Mouse (Mus musculus): Measurements from ENCODE around the gene Muc15. TPM values are rescaled to one million over a fixed set of nuclear protein-coding genes. Genes with fewer than 3 reads are reported as not detected.

The Muc15 gene
- polyA plus RNA-seq, 1 experiment = not detected

GRCm38 (mm10) chr2:110740493-110740892 lies 19.4 kb downstream of the Muc15 start:
- TF ChIP-seq POLR2AphosphoS2 (IDR thresholded peaks at IDR 0.05; ENCODE audit: insufficient read length, low read depth) (no peak), E2F4 (IDR thresholded peaks at IDR 0.05; ENCODE audit: insufficient read depth) (no peak), SRF (IDR thresholded peaks at IDR 0.05; ENCODE audit: control insufficient read depth, insufficient read length, low read depth) (no peak), POLR2A (IDR thresholded peaks at IDR 0.05; ENCODE audit: insufficient read length, low read depth) (no peak), MAX (IDR thresholded peaks at IDR 0.05; ENCODE audit: low read depth) (no peak), CEBPB (IDR thresholded peaks at IDR 0.05; ENCODE audit: insufficient read depth, poor library complexity, severe bottlenecking) (no peak), TCF3 (IDR thresholded peaks at IDR 0.05; ENCODE audit: insufficient read length, low read depth) (no peak), MYOD1 (IDR thresholded peaks at IDR 0.05; ENCODE audit: control insufficient read depth in 1 of 3, insufficient read length in 2 of 3, low read depth in 2 of 3) (no peak), TCF12 (IDR thresholded peaks at IDR 0.05; ENCODE audit: insufficient read depth, poor library complexity, severe bottlenecking) (no peak), USF1 (IDR thresholded peaks at IDR 0.05; ENCODE audit: low read depth) (no peak), REST (IDR thresholded peaks at IDR 0.05; ENCODE audit: insufficient read depth, insufficient read length) (no peak), MYOG (IDR thresholded peaks at IDR 0.05; ENCODE audit: control insufficient read depth in 1 of 3, insufficient read depth in 1 of 3, insufficient read length in 2 of 3, low read depth in 2 of 3) (no peak)
- no peak overlapping the region for H3ac ChIP-seq (ENCODE audit: control insufficient read depth, insufficient read length)
- H3K36me3 ChIP-seq (ENCODE audit: control insufficient read depth, insufficient read depth) = no peaks in the 10 kb centered on the region
- no peak overlapping the region for H3K4me2 ChIP-seq (ENCODE audit: low read depth)
- no peaks in the 10 kb centered on the region for H3K79me2 ChIP-seq (ENCODE audit: control insufficient read depth, insufficient read depth)
- no peak overlapping the region for H3K4me3 ChIP-seq
- no peaks in the 10 kb centered on the region for H3K27me3 ChIP-seq (ENCODE audit: control insufficient read depth, insufficient read depth, insufficient read length)

GRCm38 (mm10) chr2:110757556-110757955 lies 36.4 kb downstream of the Muc15 start:
- no peak for TF ChIP-seq TCF3 (IDR thresholded peaks at IDR 0.05; ENCODE audit: insufficient read length, low read depth)
- no peak for TF ChIP-seq MYOD1 (IDR thresholded peaks at IDR 0.05; ENCODE audit: control insufficient read depth in 1 of 3, insufficient read length in 2 of 3, low read depth in 2 of 3)
- no peak for TF ChIP-seq E2F4 (IDR thresholded peaks at IDR 0.05; ENCODE audit: insufficient read depth)
- no peak for TF ChIP-seq TCF12 (IDR thresholded peaks at IDR 0.05; ENCODE audit: insufficient read depth, poor library complexity, severe bottlenecking)
- no peak for TF ChIP-seq CEBPB (IDR thresholded peaks at IDR 0.05; ENCODE audit: insufficient read depth, poor library complexity, severe bottlenecking)
- TF ChIP-seq SRF (IDR thresholded peaks at IDR 0.05; ENCODE audit: control insufficient read depth, insufficient read length, low read depth) = no peak
- TF ChIP-seq POLR2A (IDR thresholded peaks at IDR 0.05; ENCODE audit: insufficient read length, low read depth) = no peak
- TF ChIP-seq REST (IDR thresholded peaks at IDR 0.05; ENCODE audit: insufficient read depth, insufficient read length) = no peak
- no peak for TF ChIP-seq MYOG (IDR thresholded peaks at IDR 0.05; ENCODE audit: control insufficient read depth in 1 of 3, insufficient read depth in 1 of 3, insufficient read length in 2 of 3, low read depth in 2 of 3)
- no peak for TF ChIP-seq POLR2AphosphoS2 (IDR thresholded peaks at IDR 0.05; ENCODE audit: insufficient read length, low read depth)
- no peak for TF ChIP-seq MAX (IDR thresholded peaks at IDR 0.05; ENCODE audit: low read depth)
- TF ChIP-seq USF1 (IDR thresholded peaks at IDR 0.05; ENCODE audit: low read depth) = no peak
- Histone ChIP-seq H3K4me3 (no peak overlapping the region), H3ac (ENCODE audit: control insufficient read depth, insufficient read length) (no peak overlapping the region), H3K27me3 (ENCODE audit: control insufficient read depth, insufficient read depth, insufficient read length) (no peaks in the 10 kb centered on the region), H3K4me2 (ENCODE audit: low read depth) (no peak overlapping the region), H3K36me3 (ENCODE audit: control insufficient read depth, insufficient read depth) (no peaks in the 10 kb centered on the region), H3K79me2 (ENCODE audit: control insufficient read depth, insufficient read depth) (no peaks in the 10 kb centered on the region)

GRCm38 (mm10) chr2:110759434-110759833 lies 38.3 kb downstream of the Muc15 start:
- TF ChIP-seq E2F4 (IDR thresholded peaks at IDR 0.05; ENCODE audit: insufficient read depth) (no peak), MYOD1 (IDR thresholded peaks at IDR 0.05; ENCODE audit: control insufficient read depth in 1 of 3, insufficient read length in 2 of 3, low read depth in 2 of 3) (no peak), MAX (IDR thresholded peaks at IDR 0.05; ENCODE audit: low read depth) (no peak), MYOG (IDR thresholded peaks at IDR 0.05; ENCODE audit: control insufficient read depth in 1 of 3, insufficient read depth in 1 of 3, insufficient read length in 2 of 3, low read depth in 2 of 3) (no peak), REST (IDR thresholded peaks at IDR 0.05; ENCODE audit: insufficient read depth, insufficient read length) (no peak), USF1 (IDR thresholded peaks at IDR 0.05; ENCODE audit: low read depth) (no peak), TCF3 (IDR thresholded peaks at IDR 0.05; ENCODE audit: insufficient read length, low read depth) (no peak), POLR2AphosphoS2 (IDR thresholded peaks at IDR 0.05; ENCODE audit: insufficient read length, low read depth) (no peak), CEBPB (IDR thresholded peaks at IDR 0.05; ENCODE audit: insufficient read depth, poor library complexity, severe bottlenecking) (no peak), POLR2A (IDR thresholded peaks at IDR 0.05; ENCODE audit: insufficient read length, low read depth) (no peak), SRF (IDR thresholded peaks at IDR 0.05; ENCODE audit: control insufficient read depth, insufficient read length, low read depth) (no peak), TCF12 (IDR thresholded peaks at IDR 0.05; ENCODE audit: insufficient read depth, poor library complexity, severe bottlenecking) (no peak)
- Histone ChIP-seq H3K27me3 (ENCODE audit: control insufficient read depth, insufficient read depth, insufficient read length) (no peaks in the 10 kb centered on the region), H3K4me2 (ENCODE audit: low read depth) (no peak overlapping the region), H3K36me3 (ENCODE audit: control insufficient read depth, insufficient read depth) (no peaks in the 10 kb centered on the region), H3K79me2 (ENCODE audit: control insufficient read depth, insufficient read depth) (no peaks in the 10 kb centered on the region), H3ac (ENCODE audit: control insufficient read depth, insufficient read length) (no peak overlapping the region), H3K4me3 (no peak overlapping the region)

- H3K36me3 ChIP-seq (ENCODE audit: control insufficient read depth, insufficient read depth) = no peaks in the 10 kb centered on the region
- H3K4me2 ChIP-seq (ENCODE audit: low read depth) = no peak overlapping the region
- TF ChIP-seq SRF (IDR thresholded peaks at IDR 0.05; ENCODE audit: control insufficient read depth, insufficient read length, low read depth) (no peak), E2F4 (IDR thresholded peaks at IDR 0.05; ENCODE audit: insufficient read depth) (no peak), POLR2AphosphoS2 (IDR thresholded peaks at IDR 0.05; ENCODE audit: insufficient read length, low read depth) (no peak), CEBPB (IDR thresholded peaks at IDR 0.05; ENCODE audit: insufficient read depth, poor library complexity, severe bottlenecking) (no peak), TCF12 (IDR thresholded peaks at IDR 0.05; ENCODE audit: insufficient read depth, poor library complexity, severe bottlenecking) (no peak)
- H3K27me3 ChIP-seq (ENCODE audit: control insufficient read depth, insufficient read depth, insufficient read length) = no peaks in the 10 kb centered on the region
- H3ac ChIP-seq (ENCODE audit: control insufficient read depth, insufficient read length) = no peak overlapping the region
- H3K79me2 ChIP-seq (ENCODE audit: control insufficient read depth, insufficient read depth) = no peaks in the 10 kb centered on the region
- H3K4me3 ChIP-seq = no peak overlapping the region
Measured at GRCm38 (mm10) chr2:110787396-110787795, 66.3 kb downstream of the Muc15 start.

Other genes starting within 250 kb of the Muc15 start
- gene Slc5a12, start 124.0 kb upstream of the Muc15 start, polyA plus RNA-seq (2012; fragmentation: generic; extraction: Trizol) = not detected
- gene Ano3, start 229.6 kb downstream of the Muc15 start, polyA plus RNA-seq (2012; fragmentation: generic; extraction: Trizol) = 0.05 TPM